Mouse (Mus musculus) liver, embryonic 14 days (tissue): ENCODE results near the gene Mrgpra3. TPM values are rescaled to one million over a fixed set of nuclear protein-coding genes. Genes with fewer than 3 reads are reported as not detected.

Source experiments
- polyA plus RNA-seq: library from polyadenylated mRNA; depleted of rRNA; stranded (reverse); fragments of >200 nt; gene quantifications from 2 replicates; pipeline ENCODE4 v1.2.3, GENCODE M21; 2012; rRNA removed

Gene Mrgpra3
- polyA plus RNA-seq, result not detected in 2 replicates

GRCm38 (mm10) chr7:47601272-47601671 lies at the start of gene Mrgpra3:
Mrgpra3 (minus strand) TSS chr7:47601372.

Other genes with a start within 250 kb of the Mrgpra3 start
- not detected in 2 replicates for gene Mrgpra1, start 247.1 kb downstream of the Mrgpra3 start, polyA plus RNA-seq
- 0.16 and 0.24 TPM in 2 replicates for gene Mrgpra2a, start 149.2 kb downstream of the Mrgpra3 start, polyA plus RNA-seq
- gene Mrgpra2b, start 72.5 kb downstream of the Mrgpra3 start, polyA plus RNA-seq, result 0.46 and 0.59 TPM in 2 replicates